Mouse (Mus musculus): ENCODE measurements around the gene Tanc1. TPM values are rescaled to one million over a fixed set of nuclear protein-coding genes. Genes with fewer than 3 reads are reported as not detected.
A peak's percentile ranks its signal among the peaks of the same experiment; 100 is the strongest.

The Tanc1 gene
- polyA plus RNA-seq, 1 experiment from 2014 or later, result 2.4 TPM

- Histone ChIP-seq H3K36me3 (replicated peaks; ENCODE audit: insufficient read depth, low read length) (no peaks in the 10 kb centered on the region; the same call in 1 of the 2 replicates), H3K4me3 (ENCODE audit: low read depth, low read length) (no peak overlapping the region), H3K9ac (replicated peaks) (no peak overlapping the region), H3K4me1 (ENCODE audit: insufficient read depth) (peaks cover 2% of the 10 kb centered on the region; the same call in 1 of the 2 replicates), H3K27me3 (ENCODE audit: insufficient read depth, low read length) (no peaks in the 10 kb centered on the region), H3K9me3 (ENCODE audit: low read length) (no peaks in the 10 kb centered on the region), H3K27ac (ENCODE audit: low read depth) (no peak overlapping the region), H3K4me2 (ENCODE audit: low read depth, low read length) (no peak overlapping the region)
- DNase-seq (no peak), ATAC-seq (no peak)
- TF ChIP-seq EP300 (IDR thresholded peaks at IDR 0.05; ENCODE audit: low read depth), result no peak
- TF ChIP-seq CTCF (IDR thresholded peaks at IDR 0.05; ENCODE audit: low read depth), result no peak
- 84% methylated on average over 15 of the region's 15 CpGs for WGBS (ENCODE audit: insufficient replicate concordance)
Observed at GRCm38 (mm10) chr2:59876482-59876881, 264.6 kb downstream of the Tanc1 start.

- DNase-seq (no peak), ATAC-seq (no peak)
- no peak overlapping the region for H3K9ac ChIP-seq (replicated peaks)
- H3K4me2 ChIP-seq (ENCODE audit: low read depth, low read length), result no peak overlapping the region
- WGBS (ENCODE audit: insufficient replicate concordance), result 79% methylated on average over 4 of the region's 4 CpGs
- no peaks in the 10 kb centered on the region for H3K27me3 ChIP-seq (ENCODE audit: insufficient read depth, low read length)
- no peaks in the 10 kb centered on the region for H3K9me3 ChIP-seq (ENCODE audit: low read length)
- H3K27ac ChIP-seq (ENCODE audit: low read depth), result no peak overlapping the region
- peaks cover 5% of the 10 kb centered on the region; the same call in 1 of the 2 replicates for H3K4me1 ChIP-seq (ENCODE audit: insufficient read depth)
- H3K36me3 ChIP-seq (replicated peaks; ENCODE audit: insufficient read depth, low read length), result no peaks in the 10 kb centered on the region; the same call in 1 of the 2 replicates
- no peak overlapping the region for H3K4me3 ChIP-seq (ENCODE audit: low read depth, low read length)
- TF ChIP-seq CTCF (IDR thresholded peaks at IDR 0.05; ENCODE audit: low read depth), result no peak
- TF ChIP-seq EP300 (IDR thresholded peaks at IDR 0.05; ENCODE audit: low read depth), result no peak
Observed at GRCm38 (mm10) chr2:59877335-59877734, 265.5 kb downstream of the Tanc1 start.

GRCm38 (mm10) chr2:59878221-59878620 lies 266.4 kb downstream of the Tanc1 start:
- Histone ChIP-seq H3K9me3 (ENCODE audit: low read length) (no peaks in the 10 kb centered on the region), H3K4me1 (ENCODE audit: insufficient read depth) (peaks cover 5% of the 10 kb centered on the region; the same call in 1 of the 2 replicates), H3K4me2 (ENCODE audit: low read depth, low read length) (no peak overlapping the region), H3K36me3 (replicated peaks; ENCODE audit: insufficient read depth, low read length) (no peaks in the 10 kb centered on the region; the same call in 1 of the 2 replicates), H3K9ac (replicated peaks) (no peak overlapping the region), H3K27ac (ENCODE audit: low read depth) (no peak overlapping the region), H3K27me3 (ENCODE audit: insufficient read depth, low read length) (no peaks in the 10 kb centered on the region), H3K4me3 (ENCODE audit: low read depth, low read length) (no peak overlapping the region)
- DNase-seq, result no peak
- ATAC-seq, result no peak
- no peak for TF ChIP-seq EP300 (IDR thresholded peaks at IDR 0.05; ENCODE audit: low read depth)
- TF ChIP-seq CTCF (IDR thresholded peaks at IDR 0.05; ENCODE audit: low read depth), result no peak
- 76% methylated on average over 19 of the region's 19 CpGs for WGBS (ENCODE audit: insufficient replicate concordance)

GRCm38 (mm10) chr2:59881404-59881803 lies 269.6 kb downstream of the Tanc1 start:
- no peaks in the 10 kb centered on the region for H3K36me3 ChIP-seq (replicated peaks; ENCODE audit: insufficient read depth, low read length)
- no peak for TF ChIP-seq CTCF (IDR thresholded peaks at IDR 0.05; ENCODE audit: low read depth)
- TF ChIP-seq EP300 (IDR thresholded peaks at IDR 0.05; ENCODE audit: low read depth), result no peak
- no peak for ATAC-seq
- H3K4me3 ChIP-seq (ENCODE audit: low read depth, low read length), result peak overlapping the region; percentile 68
- peak overlapping the region; percentile 74 for H3K4me2 ChIP-seq (ENCODE audit: low read depth, low read length)
- peaks cover 7% of the 10 kb centered on the region; the same call in 1 of the 2 replicates for H3K4me1 ChIP-seq (ENCODE audit: insufficient read depth)
- no peak for DNase-seq
- H3K27ac ChIP-seq (ENCODE audit: low read depth), result no peak overlapping the region
- H3K27me3 ChIP-seq (ENCODE audit: insufficient read depth, low read length), result no peaks in the 10 kb centered on the region
- peak overlapping the region; percentile 73 for H3K9ac ChIP-seq (replicated peaks)
- no peaks in the 10 kb centered on the region for H3K9me3 ChIP-seq (ENCODE audit: low read length)
- WGBS (ENCODE audit: insufficient replicate concordance), result 28% methylated on average over 6 of the region's 6 CpGs

GRCm38 (mm10) chr2:59881831-59882741 lies 270.2 kb downstream of the Tanc1 start, which contains the start of gene Wdsub1:
Gene Wdsub1, minus strand, starts transcription at chr2:59882591.
- TF ChIP-seq EP300 (IDR thresholded peaks at IDR 0.05; ENCODE audit: low read depth), result no peak
- peak; percentile 52 for TF ChIP-seq CTCF (IDR thresholded peaks at IDR 0.05; ENCODE audit: low read depth)
- Histone ChIP-seq H3K27ac (ENCODE audit: low read depth) (peak within 1 kb of the TSS; percentile 55), H3K4me3 (ENCODE audit: low read depth, low read length) (peak within 1 kb of the TSS; percentile 68), H3K4me2 (ENCODE audit: low read depth, low read length) (peak within 1 kb of the TSS; percentile 74), H3K9ac (replicated peaks) (peak within 1 kb of the TSS; percentile 73), H3K36me3 (replicated peaks; ENCODE audit: insufficient read depth, low read length) (no peaks in the 10 kb centered on the region), H3K4me1 (ENCODE audit: insufficient read depth) (peaks cover 7% of the 10 kb centered on the region; the same call in 1 of the 2 replicates), H3K27me3 (ENCODE audit: insufficient read depth, low read length) (no peaks in the 10 kb centered on the region), H3K9me3 (ENCODE audit: low read length) (no peaks in the 10 kb centered on the region)
- WGBS (ENCODE audit: insufficient replicate concordance), result 3% methylated on average over 57 of the region's 57 CpGs
- ATAC-seq, result peak; percentile 98
- DNase-seq, result peak; percentile 95

- WGBS (ENCODE audit: insufficient replicate concordance), result 44% methylated on average over 8 of the region's 8 CpGs
- Histone ChIP-seq H3K27me3 (ENCODE audit: insufficient read depth, low read length) (no peaks in the 10 kb centered on the region), H3K27ac (ENCODE audit: low read depth) (no peak overlapping the region), H3K4me2 (ENCODE audit: low read depth, low read length) (peak overlapping the region; percentile 74), H3K4me1 (ENCODE audit: insufficient read depth) (peaks cover 7% of the 10 kb centered on the region; the same call in 1 of the 2 replicates), H3K9me3 (ENCODE audit: low read length) (no peaks in the 10 kb centered on the region), H3K4me3 (ENCODE audit: low read depth, low read length) (peak overlapping the region; percentile 68), H3K36me3 (replicated peaks; ENCODE audit: insufficient read depth, low read length) (no peaks in the 10 kb centered on the region), H3K9ac (replicated peaks) (no peak overlapping the region)
- peak; percentile 33 for ATAC-seq
- TF ChIP-seq EP300 (IDR thresholded peaks at IDR 0.05; ENCODE audit: low read depth) (0 out of 2 replicates have a peak, but pooled peaks have one; percentile 18), CTCF (IDR thresholded peaks at IDR 0.05; ENCODE audit: low read depth) (no peak)
- DNase-seq, result no peak
Observed at GRCm38 (mm10) chr2:59882742-59883281, 271.0 kb downstream of the Tanc1 start.
